Mouse (Mus musculus) gastrocnemius, adult 8-10 months (tissue): Measurements from ENCODE around the gene Nedd4. TPM values are rescaled to one million over a fixed set of nuclear protein-coding genes. Genes with fewer than 3 reads are reported as not detected.

ENCODE experiments used
- DNase-seq, 2 experiments: peaks; one replicate each; pipeline ENCODE4 v3.0.0; 2022; ENCODE audit warnings: low spot score in 2 of 2
- total RNA-seq, 4 experiments: library from RNA; stranded (reverse); gene quantifications; 2 replicates each; pipeline ENCODE4 v1.2.4; 2022

The Nedd4 gene
- total RNA-seq, 4 experiments from 2014 or later: 286 to 317 (median 309) TPM

DNA sequence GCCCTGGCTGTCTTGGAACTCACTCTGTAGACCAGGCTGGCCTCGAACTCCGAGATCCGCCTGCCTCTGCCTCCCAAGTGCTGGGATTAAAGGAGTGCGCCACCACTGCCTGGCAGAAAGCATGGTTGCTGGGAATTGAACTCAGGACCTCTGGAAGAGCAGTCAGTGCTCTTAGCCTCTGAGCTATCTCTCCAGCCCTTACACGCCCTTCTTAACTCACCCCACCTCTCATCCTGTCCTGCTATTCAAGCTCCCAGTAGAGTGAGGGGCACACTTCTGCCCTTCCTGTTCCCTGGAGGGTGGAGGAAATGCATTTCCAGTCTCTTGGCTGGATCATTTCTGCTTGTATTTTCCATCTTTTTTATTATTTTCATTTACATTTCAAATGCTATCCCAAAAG, 15.5 kb downstream of the Nedd4 start:
- DNase-seq: no peak

DNA sequence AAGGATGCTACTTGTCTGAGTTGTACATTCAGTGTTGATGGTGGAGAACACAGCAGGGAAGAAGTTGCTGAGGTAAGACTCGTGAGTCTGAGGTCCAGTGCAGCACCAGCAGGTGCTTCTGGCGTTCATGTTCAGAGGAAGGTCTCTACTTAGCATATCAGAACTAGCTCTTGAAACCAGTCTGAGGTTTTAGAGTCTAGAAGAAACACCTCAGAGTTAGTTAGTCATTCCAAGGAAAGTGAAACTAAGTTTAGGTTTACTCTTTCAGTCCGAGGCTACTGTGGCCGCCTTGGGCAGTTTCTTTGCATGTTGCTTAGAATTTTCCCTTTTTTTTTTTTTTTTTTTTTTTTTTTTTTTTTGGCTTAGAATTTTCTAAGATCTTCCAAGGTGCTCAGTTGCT, 16.6 kb downstream of the Nedd4 start:
- DNase-seq: no peak

GRCm38 (mm10) chr9:72681652-72682228, 19.6 kb downstream of the Nedd4 start:
- no peak for DNase-seq

GRCm38 (mm10) chr9:72683268-72683667, 21.1 kb downstream of the Nedd4 start:
- no peak for DNase-seq

DNA sequence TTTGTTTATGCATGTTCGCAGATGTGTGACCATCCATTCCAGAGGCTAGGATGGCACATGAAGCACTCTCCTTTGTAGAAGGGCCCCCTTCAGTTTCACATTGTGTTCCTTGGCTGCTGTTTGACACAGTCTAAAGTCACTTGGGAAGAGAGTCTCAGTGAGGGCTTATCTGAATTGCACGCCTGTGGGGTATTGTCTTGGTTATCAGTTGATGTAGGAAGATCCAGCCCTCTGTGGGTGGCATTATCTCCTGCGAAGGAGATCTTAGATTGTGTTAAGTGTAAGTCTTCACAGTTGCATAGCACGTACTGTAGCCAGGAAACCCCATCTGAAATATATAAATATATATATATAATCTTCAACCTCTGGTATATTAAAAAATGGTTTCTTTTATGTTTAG, 23.1 kb downstream of the Nedd4 start:
- DNase-seq: no peak

DNA sequence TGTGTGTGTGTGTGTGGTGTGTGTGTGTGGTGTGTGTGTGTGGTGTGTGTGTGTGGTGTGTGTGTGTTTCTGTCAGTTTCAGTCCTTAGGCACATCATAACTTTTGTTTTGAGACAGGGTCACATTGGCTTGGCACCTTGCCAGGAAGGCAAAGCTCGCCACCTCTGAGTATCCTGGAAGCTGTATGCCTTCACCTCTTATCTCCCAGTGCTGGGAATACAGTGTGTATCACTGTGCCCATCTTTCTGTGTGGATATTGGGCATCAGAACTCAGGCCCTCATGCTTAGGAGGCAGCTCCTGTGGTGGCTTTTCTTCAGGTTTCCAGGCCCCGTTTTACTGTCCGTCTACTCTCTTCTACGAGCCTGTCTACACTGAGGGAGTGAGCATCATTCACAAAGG, 24.4 kb downstream of the Nedd4 start:
- no peak for DNase-seq

DNA sequence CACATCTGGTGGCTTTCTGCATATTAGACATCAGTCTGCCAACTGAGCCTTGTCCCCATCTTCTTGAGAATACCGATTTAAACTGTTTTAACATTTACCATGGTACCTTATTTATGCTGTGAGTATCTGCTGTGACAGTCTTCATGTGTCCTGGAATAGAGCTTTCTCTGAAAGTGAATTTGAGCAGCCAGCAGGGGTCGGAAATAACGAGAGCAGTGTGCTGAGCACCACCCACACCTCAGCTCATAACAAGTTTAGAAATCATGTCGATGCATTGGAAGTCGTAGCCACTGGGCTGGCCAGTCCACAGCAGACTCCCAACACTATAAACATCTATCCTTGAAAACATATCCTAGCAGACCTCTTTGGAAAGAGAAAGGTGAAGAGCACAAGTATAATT, 27.4 kb downstream of the Nedd4 start:
- DNase-seq: no peak

DNA sequence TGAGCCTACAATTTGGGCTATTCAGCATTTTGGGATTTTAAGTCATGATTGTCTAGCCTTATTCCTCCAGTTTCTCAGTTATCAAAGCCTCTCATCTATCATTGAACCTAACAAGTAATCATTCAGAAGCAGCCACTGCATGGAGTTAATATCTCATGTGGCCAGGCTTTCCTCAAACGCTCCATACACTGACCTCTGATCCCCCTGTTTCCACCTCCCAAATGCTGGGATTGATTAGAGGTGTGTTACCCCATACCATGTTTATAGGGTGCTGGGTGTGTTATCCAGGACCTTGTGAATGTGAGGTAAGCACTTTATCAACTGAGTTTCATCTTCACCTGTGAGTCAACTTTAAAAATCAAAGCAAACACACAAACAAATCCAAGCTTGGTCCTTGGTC, 28.7 kb downstream of the Nedd4 start:
- DNase-seq: no peak

GRCm38 (mm10) chr9:72691942-72692341, 29.8 kb downstream of the Nedd4 start:
- DNase-seq: no peak

DNA sequence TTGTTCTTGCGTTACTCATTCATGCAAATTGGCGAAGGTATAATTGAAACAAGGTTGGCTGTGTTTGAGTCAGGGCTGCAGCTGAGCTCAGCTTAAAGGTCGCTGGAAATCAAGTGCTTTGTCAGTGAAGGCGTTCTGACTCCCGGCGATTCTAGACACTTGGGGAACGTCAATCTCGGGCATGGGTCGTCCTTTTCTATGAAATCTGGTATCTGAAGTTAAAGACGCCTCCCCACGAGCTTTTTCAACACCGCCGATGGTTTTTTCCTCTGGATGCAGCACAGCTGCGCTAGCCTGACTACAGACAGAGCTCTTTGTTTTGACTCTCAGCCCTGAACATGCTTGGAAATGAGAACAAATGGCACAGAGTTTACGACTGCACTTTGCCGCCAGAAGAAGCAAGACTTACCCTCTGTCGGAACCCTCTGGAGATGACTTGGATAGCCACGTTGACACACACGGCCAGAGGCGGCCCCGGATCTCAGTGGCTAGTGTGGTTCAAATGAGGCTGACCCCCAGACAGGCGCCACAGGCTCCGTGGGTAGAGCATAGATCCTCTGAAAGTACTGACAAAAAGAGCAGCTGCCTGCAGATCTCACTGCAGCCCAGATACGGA, 31.0 kb downstream of the Nedd4 start:
- peak in 1 of 2 experiments; percentile 38 for DNase-seq

GRCm38 (mm10) chr9:72693861-72694260, 31.7 kb downstream of the Nedd4 start:
- no peak for DNase-seq

DNA sequence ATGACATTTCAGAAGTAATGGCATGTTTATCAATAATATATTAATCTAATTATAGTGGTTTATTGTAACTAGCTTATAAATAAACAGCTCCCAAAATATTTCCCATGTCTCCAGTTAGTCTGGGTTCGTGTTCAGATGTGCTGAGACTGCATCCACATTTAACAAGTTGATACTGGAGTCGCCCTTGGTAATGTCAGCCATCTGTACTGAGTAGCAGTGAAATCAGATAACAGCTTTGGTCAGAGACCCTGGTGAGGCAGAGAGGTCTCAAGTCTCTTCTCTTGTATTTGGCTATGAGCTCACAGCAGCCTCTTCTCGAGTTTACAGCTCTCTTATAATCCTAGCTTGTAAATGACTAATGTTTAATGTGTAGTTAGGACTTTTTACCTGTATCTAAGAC, 34.4 kb downstream of the Nedd4 start:
- peak in 1 of 2 experiments; percentile 37 for DNase-seq

DNA sequence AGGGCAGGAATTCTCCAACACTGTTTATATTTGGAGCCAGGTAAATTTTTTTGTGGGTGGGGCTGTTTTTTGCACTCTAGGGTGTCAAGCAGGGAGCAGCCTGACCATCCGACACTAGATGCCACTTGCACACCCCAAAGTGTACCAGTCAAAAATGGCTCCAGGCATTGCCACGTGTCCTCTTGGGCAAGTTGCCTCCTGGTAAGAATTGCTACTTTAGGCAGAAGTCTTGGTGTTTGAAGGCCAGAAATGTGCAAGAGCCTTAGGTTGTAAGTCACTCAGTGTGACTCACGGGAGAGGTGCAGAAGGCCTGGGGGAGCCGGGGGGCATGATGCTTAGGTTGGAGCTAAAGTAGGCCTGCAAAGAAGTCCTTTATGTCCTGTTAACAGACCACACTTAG, 35.6 kb downstream of the Nedd4 start:
- no peak for DNase-seq

DNA sequence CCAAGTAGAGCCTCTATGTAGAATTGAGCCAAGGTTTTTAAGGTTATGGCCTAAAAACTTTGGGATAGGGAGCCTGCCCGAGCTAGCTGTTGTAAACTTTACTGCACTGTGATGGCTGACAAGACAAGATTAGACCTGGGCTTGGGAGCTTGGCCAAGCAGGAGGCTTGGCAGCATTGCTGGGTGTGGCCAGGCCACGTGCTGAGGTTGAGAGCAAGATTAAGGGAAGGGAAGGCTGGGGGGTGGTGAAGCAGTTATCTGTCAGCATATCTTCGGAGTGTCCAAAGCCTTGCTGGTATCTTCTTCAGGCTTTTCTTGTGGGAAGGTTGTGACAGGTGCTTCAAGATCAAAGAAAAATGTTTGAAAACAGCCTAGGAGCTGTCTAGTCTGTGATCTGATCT, 37.6 kb downstream of the Nedd4 start:
- peak; percentile 74 to 83 for DNase-seq

GRCm38 (mm10) chr9:72701441-72701840, 39.3 kb downstream of the Nedd4 start:
- no peak for DNase-seq

GRCm38 (mm10) chr9:72702075-72702474, 39.9 kb downstream of the Nedd4 start:
- DNase-seq: peak; percentile 76 to 80

- no peak for DNase-seq
Observed at GRCm38 (mm10) chr9:72703142-72703541, 41.0 kb downstream of the Nedd4 start.

DNA sequence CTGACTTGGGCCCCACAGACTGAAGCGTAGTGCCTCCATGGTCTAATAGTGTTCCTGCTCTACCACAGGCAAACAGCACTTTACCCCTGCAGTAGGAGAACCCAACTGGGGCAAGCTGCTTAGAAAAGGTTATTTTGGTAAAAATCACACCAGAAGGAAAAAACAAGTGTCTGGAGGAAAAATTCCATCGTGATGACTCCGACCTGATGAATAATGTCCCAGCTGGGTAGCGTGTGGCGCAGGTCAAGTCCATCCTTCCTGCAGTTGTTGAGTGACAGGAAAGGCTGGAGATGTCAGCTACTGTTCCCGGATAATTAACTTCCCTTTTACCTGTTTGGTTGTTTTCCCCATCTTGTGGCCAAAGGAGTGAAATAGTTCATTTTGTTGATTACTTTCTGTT, 41.6 kb downstream of the Nedd4 start:
- DNase-seq: no peak

DNA sequence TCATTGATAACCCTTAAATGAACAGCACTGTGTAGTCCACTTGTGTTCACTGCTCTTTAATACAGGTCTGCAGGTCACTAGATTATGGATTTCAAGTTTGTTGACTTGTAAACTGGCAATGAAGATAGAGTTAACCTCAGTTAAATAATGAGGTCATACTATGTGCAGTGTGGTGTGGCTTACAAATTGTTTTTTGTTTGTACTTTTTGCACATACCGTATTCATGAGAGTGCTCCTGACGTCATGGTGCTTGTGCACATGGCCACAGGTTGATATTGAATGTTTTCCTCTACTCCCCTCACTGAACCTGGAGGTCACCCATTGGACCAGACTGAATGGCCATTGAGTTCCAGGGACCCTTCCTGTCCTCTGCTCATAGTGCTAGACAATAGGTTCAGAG, 43.1 kb downstream of the Nedd4 start:
- no peak for DNase-seq

- no peak for DNase-seq
Observed at GRCm38 (mm10) chr9:72707999-72708398, 45.9 kb downstream of the Nedd4 start.

DNA sequence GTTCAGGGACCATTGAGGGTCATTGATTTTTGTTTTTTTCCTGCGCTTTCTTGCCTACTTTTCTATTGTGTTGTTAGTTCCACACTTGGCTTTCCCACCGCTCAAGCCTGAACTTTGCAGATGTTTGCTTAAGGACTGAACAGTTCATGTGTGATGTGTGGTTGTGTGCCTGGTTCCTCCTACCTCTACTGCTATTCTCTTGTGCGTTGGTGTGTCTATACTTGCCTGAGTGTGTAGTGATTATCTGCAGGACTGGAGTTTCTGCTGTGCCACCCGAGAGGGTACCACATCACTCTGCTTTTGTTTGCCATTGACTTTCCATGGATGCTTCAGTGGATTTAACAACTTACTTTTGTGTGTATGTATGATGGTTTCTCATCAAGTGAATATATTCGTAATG, 46.5 kb downstream of the Nedd4 start:
- DNase-seq: no peak

DNA sequence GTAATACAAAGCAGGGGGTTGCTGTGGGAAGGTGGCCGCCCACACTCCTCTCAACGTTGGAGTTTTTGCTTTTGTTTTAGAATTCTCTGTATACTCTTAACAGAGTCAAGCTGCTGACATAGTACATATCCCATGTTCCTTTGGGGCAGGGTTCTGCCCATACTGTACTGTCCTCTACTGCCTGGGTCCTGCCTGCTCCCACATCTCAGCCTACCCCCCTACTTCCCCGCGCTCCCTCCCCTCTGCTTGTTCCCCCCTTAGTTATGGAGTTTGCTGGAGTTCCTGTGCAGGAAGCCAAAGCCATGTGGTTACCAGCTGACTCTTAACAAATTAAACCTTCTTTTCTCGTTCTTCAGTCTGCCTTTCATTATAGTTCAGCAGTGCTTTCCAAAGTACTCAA, 47.9 kb downstream of the Nedd4 start:
- DNase-seq: no peak

GRCm38 (mm10) chr9:72714945-72715344, 52.8 kb downstream of the Nedd4 start:
- DNase-seq: peak; percentile 43 to 73

DNA sequence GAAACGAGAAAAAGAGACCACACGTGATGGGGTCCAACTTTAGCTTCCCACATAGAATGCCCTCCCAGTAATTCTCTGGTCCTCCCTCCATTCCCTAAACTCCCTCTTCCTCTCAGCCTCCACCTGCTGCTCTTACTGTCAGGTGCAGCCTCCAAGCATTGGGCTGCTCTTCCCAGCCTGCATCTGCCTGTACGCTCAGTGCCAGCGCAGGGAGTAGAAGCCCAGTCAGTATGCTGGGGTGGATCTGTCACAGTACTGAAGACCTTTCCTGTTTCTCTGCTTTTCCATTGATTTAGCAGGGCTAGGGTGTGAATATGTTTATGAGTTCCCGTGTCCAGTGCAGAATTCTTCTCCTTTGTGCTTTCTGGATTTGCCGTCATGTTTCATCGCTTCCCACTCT, 54.1 kb downstream of the Nedd4 start:
- DNase-seq: no peak
